Mouse (Mus musculus) kidney, adult 2 months (tissue): Measurements from ENCODE around the gene Lsr.

ENCODE experiments used
- CTCF ChIP-seq: fragments of 200-500 bp; conservative IDR thresholded peaks from 2 replicates; pipeline ENCODE4 v1.5.1; 2011; ENCODE audit warnings: low read depth, mild to moderate bottlenecking, control low read depth, low read length, moderate library complexity, mixed read lengths; ENCODE audit not compliant: insufficient read depth, insufficient read length
- POLR2A ChIP-seq: fragments of 200-500 bp; IDR thresholded peaks from one replicate; pipeline ENCODE4 v1.6.1; 2011; ENCODE audit warnings: low read depth, low read length, control low read depth

DNA sequence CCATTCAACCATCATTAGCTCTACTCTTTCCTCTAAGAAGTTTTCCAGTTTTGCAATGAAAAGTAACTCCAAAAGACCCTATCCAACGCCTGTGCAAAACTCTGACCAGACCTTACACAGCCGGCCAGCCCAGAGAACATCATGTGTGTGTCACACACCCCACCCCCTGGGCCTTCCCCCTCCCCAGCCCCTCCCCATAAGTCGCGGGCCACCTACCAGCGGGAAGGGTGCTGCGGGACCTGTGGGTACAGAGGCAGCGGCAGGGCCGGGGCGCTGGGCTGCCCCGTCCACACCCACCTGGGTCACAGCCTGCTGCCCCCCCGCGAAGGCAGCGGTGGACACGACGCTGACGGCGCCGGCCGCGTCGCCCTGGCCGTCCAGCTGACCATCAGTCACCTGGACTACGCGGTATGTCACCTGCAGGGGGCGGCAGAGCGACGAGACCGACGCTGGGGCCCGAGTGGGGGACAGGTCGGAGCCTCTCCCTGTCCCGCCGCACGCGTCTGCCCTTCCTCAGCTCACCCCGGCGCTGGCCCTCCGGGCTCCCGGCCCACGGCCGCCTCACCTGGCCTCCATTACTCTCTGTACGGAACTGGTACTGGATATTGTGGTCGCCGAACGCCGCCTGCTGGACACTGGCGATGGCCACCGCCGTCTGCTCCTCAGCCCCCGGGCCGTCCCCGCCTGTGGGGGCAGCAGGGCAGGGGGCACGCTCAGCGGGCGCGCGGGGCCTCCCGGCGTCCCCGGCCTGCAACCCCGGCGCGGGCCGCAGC, 17.5 kb downstream of the Lsr start:
- TF ChIP-seq CTCF = peak; percentile 67
- peak; percentile 42 for TF ChIP-seq POLR2A
